Mouse (Mus musculus) neural tube, embryonic 12.5 days (tissue): ENCODE data around the gene Kcnj4. TPM values are rescaled to one million over a fixed set of nuclear protein-coding genes. Genes with fewer than 3 reads are reported as not detected.
"Not testable (repeated sequence)": the region's sequence is repeated elsewhere in the genome, so short reads cannot be mapped to it uniquely, and the experiment has no call there.

Source experiments
- ATAC-seq: fragments of 200-750 bp; cut with Nextera tagmentation; 2 replicates; pipeline ENCODE4 v1.8.0; 2017; ENCODE audit warnings: low read depth, mild to moderate bottlenecking, moderate TSS enrichment, moderate library complexity; ENCODE audit not compliant: low FRiP score
- H3K27ac ChIP-seq: fragments of 300-500 bp; sonication (generic); 2 replicates; pipeline ENCODE4 v1.5.1; 2016
- H3K27me3 ChIP-seq: fragments of 300-500 bp; sonication (generic); replicated peaks from 2 replicates; pipeline ENCODE4 v1.6.1; 2016; ENCODE audit warnings: mild to moderate bottlenecking
- H3K36me3 ChIP-seq: fragments of 300-500 bp; sonication (generic); 2 replicates; pipeline ENCODE4 v1.6.1; 2016; ENCODE audit warnings: mild to moderate bottlenecking
- H3K4me1 ChIP-seq: fragments of 300-500 bp; sonication (generic); 2 replicates; pipeline ENCODE4 v1.6.1; 2016
- H3K4me2 ChIP-seq: fragments of 300-500 bp; sonication (generic); replicated peaks from 2 replicates; pipeline ENCODE4 v1.6.1; 2016; ENCODE audit warnings: mild to moderate bottlenecking
- H3K4me3 ChIP-seq: fragments of 300-500 bp; sonication (generic); 2 replicates; pipeline ENCODE4 v1.5.1; 2016
- H3K9ac ChIP-seq: fragments of 300-500 bp; sonication (generic); 2 replicates; pipeline ENCODE4 v1.6.1; 2016; ENCODE audit warnings: mild to moderate bottlenecking
- H3K9me3 ChIP-seq: fragments of 300-500 bp; sonication (generic); 2 replicates; pipeline ENCODE4 v1.6.1; 2016; ENCODE audit warnings: mild to moderate bottlenecking
- WGBS: fragments of 180-500 bp; shearing (Covaris S2); methylation state at CpG from one replicate; pipeline ENCODE4 v1.1.7; 2016; 5-methylcytosine and 5-hydroxymethylcytosine counted together
- polyA plus RNA-seq: library from polyadenylated mRNA; unstranded; fragments of >200 nt; fragmentation: Nextera tagmentation; extraction: Ambion mirVana; gene quantifications from 2 replicates; pipeline ENCODE4 v1.2.1, GENCODE M21; 2016

Kcnj4 gene
- polyA plus RNA-seq, 1 experiment from 2014 or later, result not detected

DNA sequence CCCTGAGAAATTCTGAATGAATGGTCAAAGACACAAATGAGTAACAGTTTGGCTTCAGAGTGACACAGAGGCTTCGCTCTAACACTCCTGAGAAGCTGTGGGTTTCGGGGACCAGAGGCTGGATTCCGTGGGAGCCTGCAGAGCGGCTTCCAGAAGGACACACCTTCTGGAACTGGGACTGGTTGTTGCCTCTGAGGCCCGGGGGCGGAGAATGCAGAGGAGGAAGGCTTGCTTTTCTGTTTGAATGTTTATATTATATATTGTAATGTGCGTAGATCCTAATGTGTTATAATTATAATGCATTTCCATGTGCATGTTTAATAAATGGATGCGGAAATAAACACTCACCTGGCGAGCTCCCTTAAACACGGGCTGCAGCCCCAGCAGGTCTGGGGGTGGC lies 33.9 kb downstream of the Kcnj4 start:
- Histone ChIP-seq H3K4me2 (peak overlapping the region; percentile 38; the same call in 1 of the 2 replicates), H3K27ac (no peak overlapping the region), H3K4me1 (no peaks in the 10 kb centered on the region), H3K27me3 (no peaks in the 10 kb centered on the region), H3K9me3 (no peaks in the 10 kb centered on the region), H3K36me3 (no peaks in the 10 kb centered on the region), H3K9ac (no peak overlapping the region), H3K4me3 (no peak overlapping the region)
- 57% methylated on average over 10 of the region's 10 CpGs for WGBS
- ATAC-seq, result no peak

DNA sequence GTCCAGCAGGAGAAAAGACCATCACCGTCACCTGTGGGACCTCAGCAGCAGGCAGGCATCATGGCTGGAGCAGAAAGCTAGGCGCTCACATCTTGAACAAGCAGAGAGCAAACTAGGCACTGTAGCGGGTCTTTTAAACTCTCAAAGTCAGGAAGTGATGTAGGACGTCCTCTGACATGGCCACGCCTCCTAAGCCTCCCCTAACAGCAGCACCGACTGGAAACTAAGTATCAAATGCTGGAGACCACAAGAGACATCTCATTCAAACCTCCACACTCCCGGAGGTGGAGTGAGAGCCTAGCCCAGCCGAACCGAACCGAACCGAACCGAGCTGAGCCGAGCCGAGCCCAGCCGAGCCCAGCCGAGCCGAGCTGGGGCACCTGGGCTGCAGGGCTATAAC lies 34.5 kb downstream of the Kcnj4 start:
- ATAC-seq, result no peak
- Histone ChIP-seq H3K9ac (no peak overlapping the region), H3K4me3 (no peak overlapping the region), H3K27ac (no peak overlapping the region), H3K9me3 (no peaks in the 10 kb centered on the region), H3K27me3 (no peaks in the 10 kb centered on the region), H3K4me2 (peak overlapping the region; percentile 38), H3K4me1 (no peaks in the 10 kb centered on the region), H3K36me3 (no peaks in the 10 kb centered on the region)
- 33% methylated on average over 17 of the region's 17 CpGs for WGBS

- 61% methylated on average over 5 of the region's 5 CpGs for WGBS
These were observed 35.5 kb downstream of the Kcnj4 start for GRCm38 (mm10) chr15:79469577-79469976.

GRCm38 (mm10) chr15:79466601-79467286 lies 38.3 kb downstream of the Kcnj4 start:
- Histone ChIP-seq H3K9ac (no peak overlapping the region), H3K9me3 (no peaks in the 10 kb centered on the region), H3K4me2 (no peak overlapping the region), H3K4me1 (no peaks in the 10 kb centered on the region), H3K27ac (no peak overlapping the region), H3K36me3 (no peaks in the 10 kb centered on the region), H3K27me3 (peaks cover 14% of the 10 kb centered on the region), H3K4me3 (no peak overlapping the region)
- ATAC-seq, result peak; percentile 82
- WGBS, result 8% methylated on average over 18 of the region's 18 CpGs

More at GRCm38 (mm10) chr15:79469577-79469976, 35.5 kb downstream of the Kcnj4 start:
- Histone ChIP-seq H3K27ac (no peak overlapping the region), H3K9ac (no peak overlapping the region), H3K27me3 (no peaks in the 10 kb centered on the region), H3K4me1 (no peaks in the 10 kb centered on the region), H3K36me3 (no peaks in the 10 kb centered on the region), H3K9me3 (no peaks in the 10 kb centered on the region), H3K4me2 (no peak overlapping the region), H3K4me3 (no peak overlapping the region)
- no peak for ATAC-seq

DNA sequence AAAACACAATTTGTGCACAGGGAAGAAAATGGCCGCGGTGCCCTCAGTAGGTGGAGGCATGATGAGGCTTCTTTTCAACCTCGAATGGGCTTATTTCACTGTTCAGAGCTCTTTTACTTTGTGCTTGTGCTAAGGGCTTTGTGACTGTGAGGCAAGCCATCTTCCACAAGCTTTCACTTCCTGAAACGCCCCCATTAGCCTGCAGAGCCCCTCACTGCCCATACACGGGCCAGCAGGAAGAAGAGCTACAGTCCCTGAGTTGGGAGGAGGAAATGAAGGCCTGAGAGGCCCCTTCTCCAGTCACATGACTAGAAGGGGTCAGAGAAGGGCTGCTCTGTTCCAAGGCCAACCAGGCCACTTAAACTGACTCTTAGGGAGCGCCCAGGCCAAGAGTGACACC lies 48.5 kb downstream of the Kcnj4 start:
- H3K9ac ChIP-seq, result no peak overlapping the region
- no peak overlapping the region for H3K4me2 ChIP-seq
- no peaks in the 10 kb centered on the region for H3K9me3 ChIP-seq
- H3K27me3 ChIP-seq, result peaks cover 15% of the 10 kb centered on the region
- no peak overlapping the region for H3K4me3 ChIP-seq
- H3K4me1 ChIP-seq, result peaks cover 9% of the 10 kb centered on the region
- WGBS, result 71% methylated on average over 6 of the region's 6 CpGs
- ATAC-seq, result no peak
- no peaks in the 10 kb centered on the region for H3K36me3 ChIP-seq
- no peak overlapping the region for H3K27ac ChIP-seq

- peaks cover 11% of the 10 kb centered on the region; the same call in 1 of the 2 replicates for H3K27me3 ChIP-seq
- not testable (repeated sequence) for H3K4me1 ChIP-seq, H3K9ac ChIP-seq, H3K4me3 ChIP-seq, H3K36me3 ChIP-seq, H3K9me3 ChIP-seq, H3K4me2 ChIP-seq, H3K27ac ChIP-seq, ATAC-seq
- 47% methylated on average over 6 of the region's 6 CpGs for WGBS
These were observed 48.9 kb downstream of the Kcnj4 start for GRCm38 (mm10) chr15:79456104-79456503.

DNA sequence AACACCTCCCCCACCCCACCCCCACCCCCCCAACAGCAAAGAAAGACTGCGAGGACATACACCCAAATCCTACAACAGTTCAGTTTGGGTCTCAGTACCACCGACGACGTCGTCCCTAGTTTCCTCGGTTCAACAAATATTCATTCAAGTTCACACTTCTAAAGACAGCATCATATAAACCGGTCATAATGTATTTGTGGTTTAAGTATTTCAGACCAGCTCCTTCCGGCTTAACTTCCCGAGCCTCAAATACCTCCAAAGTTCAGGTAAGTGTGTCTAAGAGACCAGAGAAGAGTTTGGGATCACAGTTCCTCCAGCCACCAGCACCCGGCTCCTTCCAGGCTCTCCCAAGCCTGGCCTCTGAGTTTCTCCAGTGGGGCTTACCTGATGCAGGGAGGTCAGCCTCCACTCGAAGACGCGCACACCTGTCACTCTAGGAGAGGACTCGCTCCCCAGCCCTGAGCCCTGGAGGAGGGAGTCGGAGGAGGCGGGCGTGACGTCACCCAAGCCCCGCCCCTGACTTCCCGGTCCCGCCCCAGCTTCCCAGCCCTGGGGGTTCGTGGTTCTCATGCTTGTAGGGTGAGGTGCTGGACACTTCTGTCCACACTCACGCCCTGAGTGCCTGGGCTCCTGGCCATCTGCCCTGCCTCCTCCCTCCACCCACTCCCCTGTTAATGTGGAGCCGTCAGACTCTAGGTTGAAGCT lies 49.8 kb downstream of the Kcnj4 start, which contains the start of gene Csnk1e:
Gene Csnk1e, minus strand, starts transcription at position 461 of the 705 bp plus-strand sequence.
- Histone ChIP-seq H3K4me3 (peak within 1 kb of the TSS; percentile 30), H3K36me3 (no peaks in the 10 kb centered on the region), H3K27ac (no peak within 1 kb of the TSS), H3K9ac (0 out of 2 replicates have a peak within 1 kb of the TSS, but pooled peaks have one; percentile 40), H3K9me3 (no peaks in the 10 kb centered on the region), H3K4me1 (peaks cover 9% of the 10 kb centered on the region), H3K27me3 (peaks cover 7% of the 10 kb centered on the region; the same call in 1 of the 2 replicates), H3K4me2 (peak within 1 kb of the TSS; percentile 68)
- no peak for ATAC-seq
- 3% methylated on average over 24 of the region's 24 CpGs for WGBS

- WGBS, result 93% methylated on average over 4 of the region's 4 CpGs
- Histone ChIP-seq H3K36me3 (no peaks in the 10 kb centered on the region), H3K27me3 (peaks cover 7% of the 10 kb centered on the region; the same call in 1 of the 2 replicates), H3K4me1 (peaks cover 9% of the 10 kb centered on the region), H3K4me3 (no peak overlapping the region), H3K27ac (no peak overlapping the region), H3K9ac (no peak overlapping the region), H3K4me2 (no peak overlapping the region), H3K9me3 (no peaks in the 10 kb centered on the region)
- ATAC-seq, result no peak
These were observed 51.2 kb downstream of the Kcnj4 start for GRCm38 (mm10) chr15:79453831-79454230.

DNA sequence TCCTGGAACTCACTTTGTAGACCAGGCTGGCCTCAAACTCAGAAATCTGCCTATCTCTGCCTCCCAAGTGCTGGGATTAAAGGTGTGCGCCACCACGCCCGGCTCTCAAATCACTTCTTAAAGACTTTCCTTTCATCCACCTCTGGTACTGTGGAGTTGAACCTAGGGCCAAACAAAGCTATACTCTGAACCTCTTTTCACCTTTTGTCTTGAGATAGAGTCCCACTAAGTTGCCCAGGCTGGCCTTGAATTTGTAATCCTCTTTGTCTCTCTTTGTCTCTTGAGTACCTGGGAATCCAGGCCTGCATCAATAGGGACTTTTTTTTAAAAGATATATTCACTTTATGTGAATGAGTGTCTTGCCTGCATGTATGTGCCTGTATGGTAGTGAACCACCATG lies 57.0 kb downstream of the Kcnj4 start:
- Histone ChIP-seq H3K4me3 (no peak overlapping the region), H3K36me3 (no peaks in the 10 kb centered on the region), H3K27ac (no peak overlapping the region), H3K27me3 (no peaks in the 10 kb centered on the region), H3K4me1 (0 out of 2 replicates have a peak, but pooled peaks cover 2% of the 10 kb centered on the region), H3K9ac (no peak overlapping the region), H3K4me2 (no peak overlapping the region), H3K9me3 (no peaks in the 10 kb centered on the region)
- no peak for ATAC-seq
- WGBS, result 95% methylated on average over 3 of the region's 3 CpGs

DNA sequence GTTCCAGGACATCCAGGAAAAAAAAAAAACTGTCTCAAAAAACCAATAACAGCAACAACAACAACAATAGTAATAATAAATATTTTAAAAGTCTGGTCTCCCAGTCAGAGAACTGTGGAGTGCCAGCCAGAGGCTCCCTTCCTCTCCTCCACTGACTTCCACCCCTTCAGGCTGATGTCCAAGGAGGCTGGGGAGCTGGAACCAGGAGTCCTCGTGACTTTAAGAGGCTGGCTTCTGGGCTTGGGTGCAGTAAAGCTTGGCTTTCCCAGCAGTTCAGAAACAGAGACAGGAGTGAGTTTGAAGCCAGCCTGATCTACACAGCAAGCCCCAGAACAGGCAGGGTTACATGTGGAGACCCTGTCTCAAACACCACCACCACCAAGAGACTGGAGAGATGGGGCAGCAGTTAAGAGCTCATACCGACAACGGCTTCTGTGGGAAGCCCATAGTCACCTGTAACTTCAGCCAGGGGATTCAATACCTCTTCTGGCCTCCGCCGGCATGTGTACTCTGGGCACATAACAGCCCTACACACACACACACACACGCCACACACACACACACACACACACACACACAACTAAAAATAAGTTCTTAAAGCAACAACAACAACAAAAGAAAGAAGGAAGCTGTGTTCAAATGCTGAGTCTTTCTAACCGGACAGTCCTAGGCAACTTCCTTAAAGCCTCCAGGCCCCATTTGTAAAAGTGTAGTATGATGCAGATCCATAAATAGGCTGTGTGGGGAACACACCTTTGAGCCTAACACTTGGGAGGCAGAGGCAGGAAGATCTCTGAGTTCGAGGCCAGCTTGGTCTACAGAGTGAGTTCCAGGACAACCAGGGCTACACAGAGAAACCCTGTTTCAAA lies 59.0 kb downstream of the Kcnj4 start:
- no peaks in the 10 kb centered on the region for H3K36me3 ChIP-seq
- H3K9me3 ChIP-seq, result no peaks in the 10 kb centered on the region
- WGBS, result 82% methylated on average over 8 of the region's 8 CpGs
- H3K9ac ChIP-seq, result no peak overlapping the region
- H3K4me3 ChIP-seq, result no peak overlapping the region
- H3K4me1 ChIP-seq, result peaks cover 9% of the 10 kb centered on the region; the same call in 1 of the 2 replicates
- no peak overlapping the region for H3K27ac ChIP-seq
- no peak overlapping the region for H3K4me2 ChIP-seq
- no peak for ATAC-seq
- H3K27me3 ChIP-seq, result no peaks in the 10 kb centered on the region

GRCm38 (mm10) chr15:79443856-79444410 lies 61.1 kb downstream of the Kcnj4 start:
- Histone ChIP-seq H3K9ac (no peak overlapping the region), H3K27ac (no peak overlapping the region), H3K27me3 (no peaks in the 10 kb centered on the region), H3K4me2 (no peak overlapping the region), H3K4me1 (peaks cover 28% of the 10 kb centered on the region), H3K9me3 (no peaks in the 10 kb centered on the region), H3K4me3 (no peak overlapping the region), H3K36me3 (no peaks in the 10 kb centered on the region)
- WGBS, result 61% methylated on average over 7 of the region's 7 CpGs
- no peak for ATAC-seq
